Mouse (Mus musculus) stomach, embryonic 14.5 days (tissue): Measurements from ENCODE around the gene Ubr2. TPM values are rescaled to one million over a fixed set of nuclear protein-coding genes. Genes with fewer than 3 reads are reported as not detected.
A peak's percentile ranks its signal among the peaks of the same experiment; 100 is the strongest.

ENCODE experiments used
- ATAC-seq: fragments of 200-750 bp; cut with Nextera tagmentation; 2 replicates; pipeline ENCODE4 v1.8.0; 2017; ENCODE audit warnings: low read depth, moderate TSS enrichment; ENCODE audit not compliant: insufficient number of reproducible peaks, insufficient read depth, low FRiP score
- H3K27ac ChIP-seq: fragments of 300-500 bp; sonication (generic); 2 replicates; pipeline ENCODE4 v1.5.1; 2014; ENCODE audit warnings: mild to moderate bottlenecking, low read length, moderate library complexity, mixed read lengths
- H3K27me3 ChIP-seq: fragments of 300-500 bp; sonication (generic); 2 replicates; pipeline ENCODE4 v1.6.1; 2014; ENCODE audit warnings: low read length, control low read depth, mixed read lengths; ENCODE audit not compliant: control insufficient read depth, insufficient read depth
- H3K36me3 ChIP-seq: fragments of 300-500 bp; sonication (generic); 2 replicates; pipeline ENCODE4 v1.6.1; 2014; ENCODE audit warnings: mild to moderate bottlenecking, control low read depth, low read length, moderate library complexity, mixed read lengths; ENCODE audit not compliant: control insufficient read depth, insufficient read depth
- H3K4me1 ChIP-seq: fragments of 300-500 bp; sonication (generic); 2 replicates; pipeline ENCODE4 v1.6.1; 2014; ENCODE audit warnings: low read length, control low read depth, mixed read lengths; ENCODE audit not compliant: control insufficient read depth, insufficient read depth
- H3K4me2 ChIP-seq: fragments of 300-500 bp; sonication (generic); replicated peaks from 2 replicates; pipeline ENCODE4 v1.6.1; 2014; ENCODE audit warnings: low read depth, low read length, control low read depth
- H3K4me3 ChIP-seq: fragments of 300-500 bp; sonication (generic); 2 replicates; pipeline ENCODE4 v1.5.1; 2014; ENCODE audit warnings: low read depth, low read length, control low read depth
- H3K9ac ChIP-seq: fragments of 300-500 bp; sonication (generic); replicated peaks from 2 replicates; pipeline ENCODE4 v1.6.1; 2014; ENCODE audit warnings: low read depth, mild to moderate bottlenecking, control low read depth, low read length, moderate library complexity, mixed read lengths
- H3K9me3 ChIP-seq: fragments of 300-500 bp; sonication (generic); 2 replicates; pipeline ENCODE4 v1.6.1; 2016; ENCODE audit warnings: low read depth, low read length, control low read depth; ENCODE audit not compliant: control insufficient read depth
- WGBS: fragments of 180-500 bp; shearing (Covaris S2); extraction: QIAGEN DNeasy Blood & Tissue Kit; methylation state at CpG from one replicate; pipeline ENCODE4 v1.1.7; 2014; 5-methylcytosine and 5-hydroxymethylcytosine counted together
- polyA plus RNA-seq: library from polyadenylated mRNA; unstranded; fragments of >200 nt; fragmentation: Nextera tagmentation; extraction: Ambion mirVana; gene quantifications from 2 replicates; pipeline ENCODE4 v1.2.1, GENCODE M21; 2014

The Ubr2 gene
- polyA plus RNA-seq: 23.3 and 24.5 TPM in 2 replicates

- no peaks in the 10 kb centered on the region for H3K9me3 ChIP-seq
- peak within 1 kb of the TSS; percentile 93 for H3K27ac ChIP-seq
- WGBS: under 1% methylated on average over 77 of the region's 77 CpGs
- peak; percentile 94 for ATAC-seq
- H3K4me2 ChIP-seq: peak within 1 kb of the TSS; percentile 78
- no peaks in the 10 kb centered on the region for H3K27me3 ChIP-seq
- H3K4me1 ChIP-seq: peaks cover 17% of the 10 kb centered on the region
- peaks cover 7% of the 10 kb centered on the region; the same call in 1 of the 2 replicates for H3K36me3 ChIP-seq
- H3K4me3 ChIP-seq: peak within 1 kb of the TSS; percentile 92
- H3K9ac ChIP-seq: peak within 1 kb of the TSS; percentile 82
Measured at GRCm38 (mm10) chr17:47009898-47010721, at the start of gene Ubr2. Ubr2 (minus strand) TSS chr17:47010556.

GRCm38 (mm10) chr17:47059836-47060360, 49.5 kb upstream of the Ubr2 start:
- Histone ChIP-seq H3K4me2 (peak overlapping the region; percentile 23), H3K9me3 (peaks cover 5% of the 10 kb centered on the region; the same call in 1 of the 2 replicates), H3K9ac (no peak overlapping the region), H3K4me1 (peaks cover 8% of the 10 kb centered on the region; the same call in 1 of the 2 replicates), H3K36me3 (no peaks in the 10 kb centered on the region), H3K4me3 (0 out of 2 replicates have a peak overlapping the region, but pooled peaks have one; percentile 2), H3K27ac (peak overlapping the region; percentile 81), H3K27me3 (no peaks in the 10 kb centered on the region)
- 7% methylated on average over 12 of the region's 12 CpGs for WGBS
- ATAC-seq: peak; percentile 83

- ATAC-seq: no peak
- Histone ChIP-seq H3K4me2 (no peak overlapping the region), H3K9me3 (peaks cover 5% of the 10 kb centered on the region; the same call in 1 of the 2 replicates), H3K27me3 (no peaks in the 10 kb centered on the region), H3K4me1 (peaks cover 8% of the 10 kb centered on the region; the same call in 1 of the 2 replicates), H3K27ac (no peak overlapping the region), H3K9ac (no peak overlapping the region), H3K4me3 (no peak overlapping the region), H3K36me3 (no peaks in the 10 kb centered on the region)
- WGBS: 97% methylated on average over 4 of the region's 4 CpGs
Measured at GRCm38 (mm10) chr17:47057966-47058365, 47.6 kb upstream of the Ubr2 start.

GRCm38 (mm10) chr17:47056476-47056875, 46.1 kb upstream of the Ubr2 start:
- Histone ChIP-seq H3K4me3 (no peak overlapping the region), H3K9ac (no peak overlapping the region), H3K4me1 (peaks cover 8% of the 10 kb centered on the region; the same call in 1 of the 2 replicates), H3K36me3 (no peaks in the 10 kb centered on the region), H3K9me3 (peaks cover 5% of the 10 kb centered on the region; the same call in 1 of the 2 replicates), H3K27ac (no peak overlapping the region), H3K27me3 (no peaks in the 10 kb centered on the region), H3K4me2 (no peak overlapping the region)
- 75% methylated on average over 6 of the region's 6 CpGs for WGBS
- ATAC-seq: no peak

GRCm38 (mm10) chr17:47055121-47055520, 44.8 kb upstream of the Ubr2 start:
- Histone ChIP-seq H3K27me3 (no peaks in the 10 kb centered on the region), H3K4me3 (no peak overlapping the region), H3K9ac (no peak overlapping the region), H3K4me1 (peaks cover 5% of the 10 kb centered on the region; the same call in 1 of the 2 replicates), H3K27ac (no peak overlapping the region), H3K4me2 (no peak overlapping the region), H3K9me3 (peaks cover 5% of the 10 kb centered on the region; the same call in 1 of the 2 replicates), H3K36me3 (no peaks in the 10 kb centered on the region)
- no peak for ATAC-seq
- 85% methylated on average over 7 of the region's 7 CpGs for WGBS

GRCm38 (mm10) chr17:47054613-47055012, 44.3 kb upstream of the Ubr2 start:
- peaks cover 5% of the 10 kb centered on the region; the same call in 1 of the 2 replicates for H3K9me3 ChIP-seq
- no peaks in the 10 kb centered on the region for H3K36me3 ChIP-seq
- no peak overlapping the region for H3K27ac ChIP-seq
- H3K27me3 ChIP-seq: no peaks in the 10 kb centered on the region
- WGBS: 76% methylated on average over 11 of the region's 11 CpGs
- no peaks in the 10 kb centered on the region for H3K4me1 ChIP-seq
- no peak for ATAC-seq
- no peak overlapping the region for H3K4me3 ChIP-seq
- H3K4me2 ChIP-seq: no peak overlapping the region
- no peak overlapping the region for H3K9ac ChIP-seq

GRCm38 (mm10) chr17:47050678-47051077, 40.3 kb upstream of the Ubr2 start:
- H3K36me3 ChIP-seq: no peaks in the 10 kb centered on the region
- H3K9me3 ChIP-seq: no peaks in the 10 kb centered on the region
- H3K27me3 ChIP-seq: no peaks in the 10 kb centered on the region
- ATAC-seq: no peak
- no peak overlapping the region for H3K4me3 ChIP-seq
- 87% methylated on average over 3 of the region's 3 CpGs for WGBS
- no peak overlapping the region for H3K9ac ChIP-seq
- no peak overlapping the region for H3K4me2 ChIP-seq
- H3K4me1 ChIP-seq: no peaks in the 10 kb centered on the region
- H3K27ac ChIP-seq: no peak overlapping the region

- peaks cover 7% of the 10 kb centered on the region; the same call in 1 of the 2 replicates for H3K4me1 ChIP-seq
Measured at GRCm38 (mm10) chr17:47042866-47043265, 32.5 kb upstream of the Ubr2 start.

More at GRCm38 (mm10) chr17:47042866-47043265, 32.5 kb upstream of the Ubr2 start:
- ATAC-seq: no peak
- H3K36me3 ChIP-seq: no peaks in the 10 kb centered on the region
- no peaks in the 10 kb centered on the region for H3K27me3 ChIP-seq
- no peaks in the 10 kb centered on the region for H3K9me3 ChIP-seq
- H3K27ac ChIP-seq: no peak overlapping the region
- 95% methylated on average over 14 of the region's 14 CpGs for WGBS
- H3K4me3 ChIP-seq: no peak overlapping the region
- no peak overlapping the region for H3K9ac ChIP-seq
- H3K4me2 ChIP-seq: no peak overlapping the region
